Mouse (Mus musculus): ENCODE data around the gene Pld5. TPM values are rescaled to one million over a fixed set of nuclear protein-coding genes. Genes with fewer than 3 reads are reported as not detected.
A peak's percentile ranks its signal among the peaks of the same experiment; 100 is the strongest.

Gene Pld5
- polyA plus RNA-seq, 1 experiment from 2014 or later = 0.63 TPM

- Histone ChIP-seq H3K4me1 (replicated peaks; ENCODE audit: control insufficient read depth, insufficient read depth, low read length) (no peaks in the 10 kb centered on the region), H3K27ac (ENCODE audit: low read length) (no peak overlapping the region), H3K36me3 (ENCODE audit: control insufficient read depth, insufficient read depth, low read length) (no peaks in the 10 kb centered on the region), H3K9me3 (ENCODE audit: control insufficient read depth, low read length) (no peaks in the 10 kb centered on the region; the same call in 1 of the 2 replicates), H3K27me3 (ENCODE audit: control insufficient read depth, insufficient read depth, low read depth, low read length) (no peaks in the 10 kb centered on the region), H3K4me2 (ENCODE audit: low read depth, low read length) (no peak overlapping the region), H3K9ac (ENCODE audit: low read length) (no peak overlapping the region), H3K4me3 (ENCODE audit: low read length) (no peak overlapping the region)
- ATAC-seq (ENCODE audit: low read depth) = no peak
- 68% methylated on average over 5 of the region's 5 CpGs for WGBS
These were observed 307.9 kb downstream of the Pld5 start for GRCm38 (mm10) chr1:175967004-175967745.

GRCm38 (mm10) chr1:175961786-175962185 lies 313.3 kb downstream of the Pld5 start:
- 77% methylated on average over 2 of the region's 2 CpGs for WGBS
- Histone ChIP-seq H3K4me2 (ENCODE audit: low read depth, low read length) (no peak overlapping the region), H3K4me3 (ENCODE audit: low read length) (no peak overlapping the region), H3K36me3 (ENCODE audit: control insufficient read depth, insufficient read depth, low read length) (no peaks in the 10 kb centered on the region), H3K4me1 (replicated peaks; ENCODE audit: control insufficient read depth, insufficient read depth, low read length) (no peaks in the 10 kb centered on the region), H3K27ac (ENCODE audit: low read length) (no peak overlapping the region), H3K9me3 (ENCODE audit: control insufficient read depth, low read length) (no peaks in the 10 kb centered on the region; the same call in 1 of the 2 replicates), H3K27me3 (ENCODE audit: control insufficient read depth, insufficient read depth, low read depth, low read length) (no peaks in the 10 kb centered on the region), H3K9ac (ENCODE audit: low read length) (no peak overlapping the region)
- no peak for ATAC-seq (ENCODE audit: low read depth)

GRCm38 (mm10) chr1:175950851-175951250 lies 324.3 kb downstream of the Pld5 start:
- H3K4me3 ChIP-seq (ENCODE audit: low read length) = no peak overlapping the region
- WGBS = 51% methylated on average over 2 of the region's 2 CpGs
- H3K4me2 ChIP-seq (ENCODE audit: low read depth, low read length) = no peak overlapping the region
- no peaks in the 10 kb centered on the region for H3K4me1 ChIP-seq (replicated peaks; ENCODE audit: control insufficient read depth, insufficient read depth, low read length)
- H3K36me3 ChIP-seq (ENCODE audit: control insufficient read depth, insufficient read depth, low read length) = no peaks in the 10 kb centered on the region
- H3K9me3 ChIP-seq (ENCODE audit: control insufficient read depth, low read length) = no peaks in the 10 kb centered on the region
- no peak overlapping the region for H3K27ac ChIP-seq (ENCODE audit: low read length)
- no peak for ATAC-seq (ENCODE audit: low read depth)
- no peak overlapping the region for H3K9ac ChIP-seq (ENCODE audit: low read length)
- no peaks in the 10 kb centered on the region for H3K27me3 ChIP-seq (ENCODE audit: control insufficient read depth, insufficient read depth, low read depth, low read length)

- no peak for ATAC-seq (ENCODE audit: low read depth)
- no peak overlapping the region for H3K9ac ChIP-seq (ENCODE audit: low read length)
- H3K27ac ChIP-seq (ENCODE audit: low read length) = no peak overlapping the region
- no peak overlapping the region for H3K4me3 ChIP-seq (ENCODE audit: low read length)
- no peak overlapping the region for H3K4me2 ChIP-seq (ENCODE audit: low read depth, low read length)
- H3K36me3 ChIP-seq (ENCODE audit: control insufficient read depth, insufficient read depth, low read length) = no peaks in the 10 kb centered on the region
- 79% methylated on average over 3 of the region's 3 CpGs for WGBS
- H3K4me1 ChIP-seq (replicated peaks; ENCODE audit: control insufficient read depth, insufficient read depth, low read length) = no peaks in the 10 kb centered on the region
- no peaks in the 10 kb centered on the region for H3K9me3 ChIP-seq (ENCODE audit: control insufficient read depth, low read length)
- no peaks in the 10 kb centered on the region for H3K27me3 ChIP-seq (ENCODE audit: control insufficient read depth, insufficient read depth, low read depth, low read length)
These were observed 324.7 kb downstream of the Pld5 start for GRCm38 (mm10) chr1:175950421-175950820.

- no peaks in the 10 kb centered on the region for H3K27me3 ChIP-seq (ENCODE audit: control insufficient read depth, insufficient read depth, low read depth, low read length)
- no peak overlapping the region for H3K27ac ChIP-seq (ENCODE audit: low read length)
- no peaks in the 10 kb centered on the region for H3K36me3 ChIP-seq (ENCODE audit: control insufficient read depth, insufficient read depth, low read length)
- H3K4me1 ChIP-seq (replicated peaks; ENCODE audit: control insufficient read depth, insufficient read depth, low read length) = no peaks in the 10 kb centered on the region
- 63% methylated on average over 4 of the region's 4 CpGs for WGBS
- no peak for ATAC-seq (ENCODE audit: low read depth)
- H3K4me2 ChIP-seq (ENCODE audit: low read depth, low read length) = no peak overlapping the region
- no peak overlapping the region for H3K4me3 ChIP-seq (ENCODE audit: low read length)
- no peak overlapping the region for H3K9ac ChIP-seq (ENCODE audit: low read length)
- H3K9me3 ChIP-seq (ENCODE audit: control insufficient read depth, low read length) = no peaks in the 10 kb centered on the region
These were observed 328.3 kb downstream of the Pld5 start for GRCm38 (mm10) chr1:175946718-175947315.

- Histone ChIP-seq H3K4me3 (ENCODE audit: low read length) (no peak overlapping the region), H3K9ac (ENCODE audit: low read length) (no peak overlapping the region), H3K9me3 (ENCODE audit: control insufficient read depth, low read length) (no peaks in the 10 kb centered on the region), H3K4me1 (replicated peaks; ENCODE audit: control insufficient read depth, insufficient read depth, low read length) (no peaks in the 10 kb centered on the region), H3K27me3 (ENCODE audit: control insufficient read depth, insufficient read depth, low read depth, low read length) (no peaks in the 10 kb centered on the region), H3K4me2 (ENCODE audit: low read depth, low read length) (no peak overlapping the region), H3K27ac (ENCODE audit: low read length) (no peak overlapping the region), H3K36me3 (ENCODE audit: control insufficient read depth, insufficient read depth, low read length) (no peaks in the 10 kb centered on the region)
- 83% methylated on average over 7 of the region's 7 CpGs for WGBS
- ATAC-seq (ENCODE audit: low read depth) = no peak
These were observed 331.9 kb downstream of the Pld5 start for GRCm38 (mm10) chr1:175943168-175943567.

GRCm38 (mm10) chr1:175938731-175939130 lies 336.4 kb downstream of the Pld5 start:
- Histone ChIP-seq H3K4me3 (ENCODE audit: low read length) (no peak overlapping the region), H3K9ac (ENCODE audit: low read length) (no peak overlapping the region), H3K27me3 (ENCODE audit: control insufficient read depth, insufficient read depth, low read depth, low read length) (no peaks in the 10 kb centered on the region), H3K4me1 (replicated peaks; ENCODE audit: control insufficient read depth, insufficient read depth, low read length) (0 out of 2 replicates have a peak, but pooled peaks cover 2% of the 10 kb centered on the region), H3K9me3 (ENCODE audit: control insufficient read depth, low read length) (no peaks in the 10 kb centered on the region), H3K4me2 (ENCODE audit: low read depth, low read length) (no peak overlapping the region), H3K27ac (ENCODE audit: low read length) (no peak overlapping the region), H3K36me3 (ENCODE audit: control insufficient read depth, insufficient read depth, low read length) (no peaks in the 10 kb centered on the region)
- no peak for ATAC-seq (ENCODE audit: low read depth)
- 64% methylated on average over 3 of the region's 3 CpGs for WGBS

- Histone ChIP-seq H3K9me3 (ENCODE audit: control insufficient read depth, low read length) (no peaks in the 10 kb centered on the region), H3K27ac (ENCODE audit: low read length) (no peak overlapping the region), H3K9ac (ENCODE audit: low read length) (peak overlapping the region; percentile 55; the same call in 1 of the 2 replicates), H3K4me1 (replicated peaks; ENCODE audit: control insufficient read depth, insufficient read depth, low read length) (0 out of 2 replicates have a peak, but pooled peaks cover 2% of the 10 kb centered on the region), H3K4me3 (ENCODE audit: low read length) (0 out of 2 replicates have a peak overlapping the region, but pooled peaks have one; percentile 21), H3K27me3 (ENCODE audit: control insufficient read depth, insufficient read depth, low read depth, low read length) (no peaks in the 10 kb centered on the region), H3K4me2 (ENCODE audit: low read depth, low read length) (peak overlapping the region; percentile 53), H3K36me3 (ENCODE audit: control insufficient read depth, insufficient read depth, low read length) (no peaks in the 10 kb centered on the region)
- ATAC-seq (ENCODE audit: low read depth) = peak; percentile 81
- WGBS = 9% methylated on average over 11 of the region's 11 CpGs
These were observed 338.8 kb downstream of the Pld5 start for GRCm38 (mm10) chr1:175936282-175936737.

GRCm38 (mm10) chr1:175931391-175931790 lies 343.7 kb downstream of the Pld5 start:
- WGBS = 85% methylated on average over 5 of the region's 5 CpGs
- 0 out of 2 replicates have a peak, but pooled peaks cover 2% of the 10 kb centered on the region for H3K4me1 ChIP-seq (replicated peaks; ENCODE audit: control insufficient read depth, insufficient read depth, low read length)
- no peak overlapping the region for H3K9ac ChIP-seq (ENCODE audit: low read length)
- ATAC-seq (ENCODE audit: low read depth) = no peak
- no peaks in the 10 kb centered on the region for H3K27me3 ChIP-seq (ENCODE audit: control insufficient read depth, insufficient read depth, low read depth, low read length)
- H3K36me3 ChIP-seq (ENCODE audit: control insufficient read depth, insufficient read depth, low read length) = no peaks in the 10 kb centered on the region
- no peak overlapping the region for H3K4me3 ChIP-seq (ENCODE audit: low read length)
- no peak overlapping the region for H3K27ac ChIP-seq (ENCODE audit: low read length)
- H3K4me2 ChIP-seq (ENCODE audit: low read depth, low read length) = no peak overlapping the region
- no peaks in the 10 kb centered on the region for H3K9me3 ChIP-seq (ENCODE audit: control insufficient read depth, low read length)

Data from lung, embryonic 16.5 days (tissue).